Mouse (Mus musculus) G1E (cell line): Measurements from ENCODE around the gene Oaz3.

Experiments
- CTCF ChIP-seq: IDR thresholded peaks from 2 replicates; pipeline ENCODE4 v1.5.1; 2012; ENCODE audit warnings: low read depth, low read length, inconsistent platforms, mixed read lengths
- GATA1 ChIP-seq: IDR thresholded peaks from 2 replicates; pipeline ENCODE4 v1.6.1; 2012; ENCODE audit warnings: borderline replicate concordance, low read length, inconsistent platforms, mixed read lengths
- TAL1 ChIP-seq: conservative IDR thresholded peaks from 2 replicates; pipeline ENCODE4 v1.6.1; 2012; ENCODE audit warnings: low read depth, low read length, inconsistent platforms, mixed read lengths

- TF ChIP-seq GATA1: no peak
- no peak for TF ChIP-seq CTCF
- TF ChIP-seq TAL1: no peak
These were observed 34.3 kb upstream of the Oaz3 start, which contains the start of gene Celf3 for GRCm38 (mm10) chr3:94477981-94478422.
